Mouse (Mus musculus) kidney, postnatal 0 days (tissue): ENCODE measurements at regions not wholly inside any gene's neighbourhood (a gene's known extent, or its start where the extent isn't known, plus 50 kb on each side); places are given as distances from the start of the nearest gene placed in this dataset.

Experiments used
- ATAC-seq: fragments of 200-750 bp; cut with Nextera tagmentation; replicated peaks from 2 replicates; pipeline ENCODE4 v1.8.0; 2017; ENCODE audit warnings: low read depth, moderate number of reproducible peaks, moderate TSS enrichment, moderate library complexity; ENCODE audit not compliant: low FRiP score
- DNase-seq: peaks from one replicate; pipeline ENCODE4 v3.0.0-alpha.2; 2016; ENCODE audit warnings: low spot score
- H3K27ac ChIP-seq: fragments of 300-500 bp; sonication (generic); 2 replicates; pipeline ENCODE4 v1.5.1; 2014; ENCODE audit warnings: mild to moderate bottlenecking
- H3K27me3 ChIP-seq: fragments of 300-500 bp; sonication (generic); 2 replicates; pipeline ENCODE4 v1.6.1; 2014; ENCODE audit warnings: low read length, mixed read lengths; ENCODE audit not compliant: insufficient read depth
- H3K36me3 ChIP-seq: fragments of 300-500 bp; sonication (generic); 2 replicates; pipeline ENCODE4 v1.6.1; 2014; ENCODE audit warnings: low read length, mixed read lengths; ENCODE audit not compliant: insufficient read depth
- H3K4me1 ChIP-seq: fragments of 300-500 bp; sonication (generic); replicated peaks from 2 replicates; pipeline ENCODE4 v1.6.1; 2014; ENCODE audit warnings: antibody characterized with exemption, low read length, mixed read lengths; ENCODE audit not compliant: insufficient read depth
- H3K4me2 ChIP-seq: fragments of 300-500 bp; sonication (generic); 2 replicates; pipeline ENCODE4 v1.6.1; 2014; ENCODE audit warnings: mild to moderate bottlenecking, low read length, moderate library complexity, mixed read lengths
- H3K4me3 ChIP-seq: fragments of 300-500 bp; sonication (generic); replicated peaks from 2 replicates; pipeline ENCODE4 v1.5.1; 2014; ENCODE audit warnings: low read depth, low read length
- H3K9ac ChIP-seq: fragments of 300-500 bp; sonication (generic); 2 replicates; pipeline ENCODE4 v1.6.1; 2014; ENCODE audit warnings: low read depth, low read length
- H3K9me3 ChIP-seq: fragments of 300-500 bp; sonication (generic); replicated peaks from 2 replicates; pipeline ENCODE4 v1.6.1; 2016; ENCODE audit warnings: low read length, inconsistent platforms, mixed read lengths
- CTCF ChIP-seq: IDR thresholded peaks from 2 replicates; pipeline ENCODE4 v1.5.1; 2016; ENCODE audit warnings: antibody characterized with exemption, low read depth, mild to moderate bottlenecking, moderate library complexity
- WGBS: fragments of 180-500 bp; shearing (Covaris S2); extraction: QIAGEN DNeasy Blood & Tissue Kit; methylation state at CpG from one replicate; pipeline ENCODE4 v1.1.7; 2014; 5-methylcytosine and 5-hydroxymethylcytosine counted together

GRCm38 (mm10) chr11:19602496-19602895 lies 321.7 kb upstream of the Spred2 start:
- Histone ChIP-seq H3K27me3 (no peaks in the 10 kb centered on the region), H3K36me3 (no peaks in the 10 kb centered on the region), H3K4me2 (no peak overlapping the region), H3K4me3 (no peak overlapping the region), H3K9ac (no peak overlapping the region), H3K9me3 (no peaks in the 10 kb centered on the region), H3K27ac (no peak overlapping the region), H3K4me1 (no peaks in the 10 kb centered on the region)
- WGBS = 71% methylated on average over 5 of the region's 5 CpGs
- ATAC-seq = no peak
- DNase-seq = peak; percentile 60
- TF ChIP-seq CTCF = no peak

- WGBS = 57% methylated on average over 4 of the region's 4 CpGs
- Histone ChIP-seq H3K9me3 (no peaks in the 10 kb centered on the region), H3K27ac (no peak overlapping the region), H3K36me3 (no peaks in the 10 kb centered on the region), H3K9ac (no peak overlapping the region), H3K27me3 (no peaks in the 10 kb centered on the region), H3K4me2 (no peak overlapping the region), H3K4me3 (no peak overlapping the region), H3K4me1 (no peaks in the 10 kb centered on the region)
- ATAC-seq = no peak
- no peak for DNase-seq
- TF ChIP-seq CTCF = no peak
Observed at GRCm38 (mm10) chr11:19605602-19606001, 318.6 kb upstream of the Spred2 start.

- TF ChIP-seq CTCF = no peak
- Histone ChIP-seq H3K27me3 (no peaks in the 10 kb centered on the region), H3K4me2 (no peak overlapping the region), H3K9ac (no peak overlapping the region), H3K4me3 (no peak overlapping the region), H3K36me3 (no peaks in the 10 kb centered on the region), H3K27ac (no peak overlapping the region), H3K4me1 (no peaks in the 10 kb centered on the region), H3K9me3 (no peaks in the 10 kb centered on the region)
- no peak for ATAC-seq
- WGBS = 96% methylated on average over 8 of the region's 8 CpGs
- no peak for DNase-seq
Observed at GRCm38 (mm10) chr11:19606943-19607342, 317.2 kb upstream of the Spred2 start.

GRCm38 (mm10) chr11:19607941-19608340 lies 316.2 kb upstream of the Spred2 start:
- no peak overlapping the region for H3K27ac ChIP-seq
- H3K4me1 ChIP-seq = no peaks in the 10 kb centered on the region
- no peak for ATAC-seq
- no peak overlapping the region for H3K4me3 ChIP-seq
- H3K4me2 ChIP-seq = no peak overlapping the region
- DNase-seq = no peak
- no peaks in the 10 kb centered on the region for H3K36me3 ChIP-seq
- no peak overlapping the region for H3K9ac ChIP-seq
- peak; percentile 34; the same call in 1 of the 2 replicates for TF ChIP-seq CTCF
- no peaks in the 10 kb centered on the region for H3K27me3 ChIP-seq
- no peaks in the 10 kb centered on the region for H3K9me3 ChIP-seq

GRCm38 (mm10) chr11:19608523-19608922 lies 315.7 kb upstream of the Spred2 start:
- Histone ChIP-seq H3K27me3 (no peaks in the 10 kb centered on the region), H3K4me1 (no peaks in the 10 kb centered on the region), H3K36me3 (no peaks in the 10 kb centered on the region), H3K9me3 (no peaks in the 10 kb centered on the region), H3K27ac (no peak overlapping the region), H3K4me2 (no peak overlapping the region), H3K4me3 (no peak overlapping the region), H3K9ac (no peak overlapping the region)
- 61% methylated on average over 4 of the region's 4 CpGs for WGBS
- TF ChIP-seq CTCF = no peak
- peak; percentile 42 for DNase-seq
- ATAC-seq = no peak

GRCm38 (mm10) chr11:19610559-19610958 lies 313.6 kb upstream of the Spred2 start:
- Histone ChIP-seq H3K27me3 (no peaks in the 10 kb centered on the region), H3K4me1 (no peaks in the 10 kb centered on the region), H3K9ac (no peak overlapping the region), H3K9me3 (no peaks in the 10 kb centered on the region), H3K4me2 (no peak overlapping the region; the same call in 1 of the 2 replicates), H3K27ac (no peak overlapping the region), H3K4me3 (no peak overlapping the region), H3K36me3 (no peaks in the 10 kb centered on the region)
- DNase-seq (peak; percentile 58), ATAC-seq (no peak)
- no peak for TF ChIP-seq CTCF
- WGBS = 20% methylated on average over 6 of the region's 6 CpGs

GRCm38 (mm10) chr11:19611217-19611616 lies 313.0 kb upstream of the Spred2 start:
- Histone ChIP-seq H3K27ac (no peak overlapping the region), H3K9ac (no peak overlapping the region), H3K27me3 (no peaks in the 10 kb centered on the region), H3K36me3 (no peaks in the 10 kb centered on the region), H3K4me1 (no peaks in the 10 kb centered on the region), H3K9me3 (no peaks in the 10 kb centered on the region), H3K4me2 (no peak overlapping the region), H3K4me3 (no peak overlapping the region)
- DNase-seq (no peak), ATAC-seq (no peak)
- no peak for TF ChIP-seq CTCF
- 45% methylated on average over 4 of the region's 4 CpGs for WGBS
